Mouse (Mus musculus) cerebellum, adult 2 months (tissue): ENCODE results near the gene Srgap3.

ENCODE experiments used
- CTCF ChIP-seq: fragments of 200-500 bp; IDR thresholded peaks from 2 replicates; pipeline ENCODE4 v1.5.1; 2011; ENCODE audit warnings: low read depth, mild to moderate bottlenecking, control low read depth, low read length, moderate library complexity, borderline replicate concordance; ENCODE audit not compliant: insufficient read depth
- POLR2A ChIP-seq: fragments of 200-500 bp; IDR thresholded peaks from 2 replicates; pipeline ENCODE4 v1.6.1; 2011; ENCODE audit warnings: low read length, control low read depth, borderline replicate concordance; ENCODE audit not compliant: insufficient read depth

- TF ChIP-seq CTCF (no peak), POLR2A (no peak)
These were observed 29.3 kb downstream of the Srgap3 start for GRCm38 (mm10) chr6:112917717-112918116.
